Mouse (Mus musculus): ENCODE data around the gene Rgs16.

- TF ChIP-seq CTCF (conservative IDR thresholded peaks at IDR 0.05; ENCODE audit: low read length): no peak
- TF ChIP-seq NANOG (IDR thresholded peaks at IDR 0.05; ENCODE audit: borderline replicate concordance, low read length): no peak
Measured at GRCm38 (mm10) chr1:153703445-153703991, 36.6 kb upstream of the Rgs16 start.

All from E14TG2a.4 (cell line).